Mouse (Mus musculus) brain, embryonic 18.5 days (tissue): Measurements from ENCODE around the gene Diras2.

Experiments
- DNase-seq: peaks from one replicate; pipeline ENCODE4 v3.0.0-alpha.2; 2012; ENCODE audit warnings: low read depth, low spot score

Gene Diras2

DNA sequence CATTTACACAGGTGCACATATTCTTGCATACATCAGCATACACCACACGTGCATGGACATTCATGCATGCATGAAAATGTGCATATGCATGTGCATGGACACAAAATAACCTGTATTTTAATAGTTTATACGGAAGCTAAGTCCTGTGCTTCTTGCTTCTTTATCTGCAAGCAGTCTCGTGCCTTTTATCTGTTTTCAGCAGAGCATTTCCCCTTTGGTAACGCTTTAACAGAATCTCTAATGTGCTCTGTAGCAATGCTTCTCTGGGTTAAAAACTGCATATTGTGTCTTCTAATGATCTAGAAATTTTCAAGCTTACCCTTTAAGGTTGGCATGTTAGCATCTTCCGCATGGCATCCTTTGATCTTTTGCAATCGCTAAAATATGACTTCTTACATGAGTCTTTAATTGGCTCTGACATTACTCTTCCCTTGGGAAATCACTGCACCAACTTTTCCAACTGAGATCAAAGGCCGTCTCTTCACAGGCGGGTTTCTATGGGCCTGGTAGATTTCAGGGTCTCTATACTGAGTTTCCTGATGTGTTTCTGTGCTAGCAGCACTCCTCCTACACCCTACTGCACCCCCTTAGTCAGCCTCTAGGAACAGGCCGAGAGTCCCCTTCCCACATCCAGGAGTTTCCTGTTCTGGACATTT is 21.9 kb upstream of the Diras2 start:
- no peak for DNase-seq

DNA sequence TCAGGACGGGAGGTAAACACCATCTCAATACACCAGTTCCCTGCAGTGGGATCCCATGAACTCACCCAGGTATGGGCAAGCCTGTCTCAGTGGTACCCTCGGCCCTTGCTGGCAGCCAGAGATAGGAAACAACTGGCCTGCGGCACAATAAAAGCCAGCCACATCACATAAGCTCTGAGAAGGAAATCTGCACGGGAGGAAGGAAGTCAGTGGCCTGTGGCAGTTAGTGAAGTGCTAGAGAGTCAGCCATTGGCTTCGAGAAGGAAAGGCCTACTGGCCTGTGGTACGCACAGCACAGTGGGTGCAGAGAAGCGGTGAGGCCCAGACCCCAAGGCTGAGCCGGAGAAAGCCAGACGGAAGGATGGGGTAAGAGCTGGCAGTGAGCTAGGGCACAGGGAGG is 20.2 kb upstream of the Diras2 start:
- DNase-seq = no peak

DNA sequence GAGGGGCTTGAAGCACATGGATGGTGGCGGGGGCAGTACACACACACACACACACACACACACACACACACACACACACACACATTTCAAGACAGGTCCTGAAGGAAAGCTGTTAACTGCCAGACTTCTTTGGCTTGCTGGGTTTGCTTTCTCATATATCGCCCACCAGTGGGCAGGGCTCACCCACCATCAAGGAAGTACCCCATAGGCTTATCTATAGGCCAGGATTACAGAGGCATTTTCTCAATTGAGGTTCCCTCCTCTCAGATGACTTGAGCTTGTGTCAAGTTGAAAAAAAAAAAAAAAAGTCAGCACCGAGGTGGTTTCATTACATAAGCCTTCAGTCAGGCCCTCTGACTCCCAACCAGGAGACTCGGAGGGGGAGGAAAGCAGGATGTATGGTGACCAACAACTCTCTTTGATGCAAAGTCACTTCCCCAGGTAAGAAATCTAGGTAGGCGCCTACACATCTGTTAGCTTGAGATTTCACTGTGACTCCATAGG is 19.7 kb upstream of the Diras2 start:
- no peak for DNase-seq

DNA sequence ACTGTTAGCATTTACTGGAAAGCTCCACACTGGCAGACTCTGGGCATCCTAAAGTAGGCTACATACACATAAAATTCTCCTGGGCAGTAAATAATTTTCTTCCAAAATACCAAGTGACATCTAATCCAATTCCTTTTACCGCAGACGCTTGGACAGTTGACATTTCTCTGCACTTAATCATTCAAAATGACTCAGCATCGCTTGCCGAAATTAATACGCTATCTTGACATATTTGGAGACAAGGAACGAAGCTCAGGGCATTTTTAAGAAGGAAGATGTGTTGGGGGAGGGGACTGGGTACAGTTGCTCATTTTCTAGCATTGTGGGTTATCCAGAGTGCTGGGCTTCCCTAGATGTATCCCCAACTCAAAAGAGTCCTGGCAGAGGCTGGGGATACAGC is 15.2 kb upstream of the Diras2 start:
- DNase-seq = no peak

DNA sequence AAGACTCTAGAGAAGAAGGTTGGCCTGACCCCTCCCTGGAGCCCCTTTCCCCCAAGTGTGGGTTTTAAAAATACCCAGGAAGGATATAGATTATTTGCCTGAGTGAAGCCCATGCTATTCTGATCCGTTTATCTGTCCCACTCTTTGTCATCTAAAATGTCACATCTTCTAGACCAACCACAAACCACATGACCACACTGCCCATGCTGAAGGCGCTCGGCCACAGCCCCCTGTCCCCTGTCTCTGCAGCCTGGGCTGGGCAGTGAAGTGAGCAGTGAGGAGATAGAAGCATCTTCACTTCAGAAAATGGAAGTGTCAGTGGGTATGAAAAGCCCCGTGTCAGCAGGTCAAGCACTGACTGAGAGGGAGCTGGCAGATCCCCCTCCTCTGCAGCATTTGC is 11.6 kb upstream of the Diras2 start:
- no peak for DNase-seq

DNA sequence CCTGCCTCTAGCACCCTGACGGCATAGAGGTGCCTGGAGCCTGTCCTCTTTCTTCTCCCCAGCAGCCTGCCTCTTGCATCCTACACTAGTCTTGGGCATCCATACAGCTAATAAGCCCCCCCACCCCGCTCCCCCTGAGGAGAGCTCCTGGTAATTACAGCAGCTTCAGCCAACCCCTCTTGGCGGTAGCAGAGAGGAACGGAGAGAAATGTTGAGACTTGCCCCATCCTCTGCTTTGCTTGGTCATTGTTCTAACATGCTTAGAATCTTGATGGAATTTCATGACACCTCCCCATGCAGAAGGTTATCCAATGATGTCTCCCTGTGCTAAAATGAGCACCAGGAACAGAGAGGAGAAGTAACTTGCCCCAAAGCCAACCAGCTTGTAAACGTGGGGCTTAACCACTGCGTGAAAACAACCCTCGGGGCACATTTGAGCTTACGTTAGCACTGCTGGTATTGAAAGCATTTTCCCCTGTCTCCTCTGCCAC is 11.0 kb upstream of the Diras2 start:
- no peak for DNase-seq

DNA sequence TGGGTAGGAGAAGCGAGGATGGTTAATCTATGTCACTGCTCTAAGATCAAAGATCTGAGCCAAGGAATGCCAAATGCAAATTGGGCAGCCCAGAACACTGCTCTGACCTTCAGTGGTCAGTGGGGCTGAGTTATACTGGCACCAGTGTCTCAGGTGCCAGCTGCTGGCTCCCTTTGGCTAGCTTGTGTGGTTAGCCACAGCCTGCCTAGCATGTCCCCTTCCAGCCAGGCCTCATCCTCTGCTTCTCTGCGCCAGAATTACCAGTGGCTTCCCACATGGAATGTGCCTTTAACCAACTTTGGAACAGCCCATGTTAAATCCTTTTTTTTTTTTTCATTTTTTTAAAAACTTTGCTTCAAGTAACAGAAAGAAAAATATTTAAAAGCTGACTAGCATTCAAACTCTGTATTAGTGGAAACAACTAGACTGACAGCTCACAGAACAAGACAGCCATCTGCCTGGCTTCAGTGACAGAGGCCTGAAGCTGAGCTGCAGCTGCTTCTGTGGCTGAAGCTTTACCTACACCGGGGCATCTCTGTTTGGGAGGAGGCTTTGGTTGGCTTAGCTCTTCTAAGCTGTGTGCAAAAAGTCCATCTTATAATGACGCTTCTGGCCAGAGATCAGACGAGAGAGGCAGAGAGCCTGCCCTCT is 10.4 kb upstream of the Diras2 start:
- DNase-seq = no peak

DNA sequence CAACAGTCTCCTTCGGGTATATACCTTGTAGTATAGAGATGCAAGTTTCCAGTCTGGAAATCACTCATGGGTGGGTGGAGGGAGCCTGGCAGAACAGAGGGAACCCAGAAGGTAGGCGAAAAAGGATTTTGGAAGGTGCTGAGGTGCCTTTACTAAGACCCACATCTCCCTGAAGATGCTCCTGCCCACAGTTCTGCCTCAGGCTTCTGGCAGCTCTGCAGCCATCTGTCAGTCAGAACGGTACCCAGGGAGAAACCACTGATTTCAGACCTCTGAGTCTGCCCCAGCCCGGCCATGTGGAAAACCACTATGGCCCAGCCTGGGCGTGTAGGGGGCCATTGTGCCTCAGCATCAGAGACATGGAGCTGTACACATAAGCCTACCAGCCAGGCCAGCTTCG is 8.4 kb upstream of the Diras2 start:
- DNase-seq = no peak

DNA sequence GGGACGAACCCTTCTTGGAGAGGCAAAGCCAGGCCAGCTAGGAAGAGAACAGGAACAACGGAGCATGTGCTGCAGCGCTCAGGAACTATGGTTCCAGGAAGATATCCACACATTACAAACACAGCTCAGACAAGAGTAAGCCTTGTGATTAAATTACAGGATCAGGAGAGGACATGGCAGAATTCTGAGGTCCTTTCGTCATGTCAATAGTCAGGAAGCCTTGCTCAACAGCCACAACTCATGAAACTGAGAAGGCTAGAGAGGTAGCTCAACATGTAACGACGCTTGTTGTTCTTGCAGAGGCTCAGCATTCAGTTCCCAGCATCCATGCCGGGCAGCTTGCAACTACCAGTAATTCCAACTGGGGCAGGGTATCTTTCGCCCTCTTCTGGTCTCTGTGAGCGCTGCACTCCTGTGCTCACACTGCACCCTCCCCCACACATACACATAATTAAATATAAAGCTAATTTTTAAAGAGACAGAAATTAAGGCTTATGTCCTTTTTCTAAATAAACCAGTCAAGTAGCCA is 7.6 kb upstream of the Diras2 start:
- DNase-seq = no peak

DNA sequence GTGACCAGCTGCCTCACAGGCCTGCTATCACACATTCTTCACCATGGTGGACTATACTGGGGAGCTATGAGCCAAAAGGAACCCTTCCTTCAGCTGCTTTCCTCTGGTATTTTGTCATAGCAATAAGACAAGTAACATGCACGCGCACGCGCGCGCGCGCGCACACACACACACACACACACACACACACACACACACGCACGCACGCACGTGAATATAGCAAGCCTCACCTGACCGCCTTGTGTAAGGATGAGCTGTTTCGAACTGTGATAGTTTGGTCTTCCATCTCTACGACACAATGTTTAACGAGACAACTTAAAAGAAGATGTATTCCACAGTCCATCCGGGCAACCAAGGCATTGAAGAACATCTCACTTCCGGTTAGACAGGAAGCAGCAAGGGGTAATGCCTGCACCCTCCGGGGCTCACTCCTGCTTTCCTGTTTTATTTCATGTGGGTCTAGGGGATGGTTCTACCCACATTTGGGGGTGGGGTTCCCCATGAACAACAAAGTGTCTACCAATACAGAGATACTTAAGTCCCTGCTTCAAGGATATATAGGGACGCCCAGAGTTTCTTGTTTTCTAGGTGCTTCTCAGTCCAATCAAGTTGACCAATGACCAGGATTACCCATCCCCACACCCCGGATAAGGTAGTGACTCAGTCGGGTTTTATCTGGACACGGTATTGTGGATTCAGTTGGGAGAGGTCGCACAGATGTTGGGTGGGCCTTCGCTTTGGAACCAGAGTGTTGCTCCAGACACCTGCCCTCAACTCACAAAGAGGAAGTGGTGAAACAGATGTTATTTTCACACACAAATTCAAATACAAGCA is 6.9 kb upstream of the Diras2 start:
- DNase-seq = no peak

DNA sequence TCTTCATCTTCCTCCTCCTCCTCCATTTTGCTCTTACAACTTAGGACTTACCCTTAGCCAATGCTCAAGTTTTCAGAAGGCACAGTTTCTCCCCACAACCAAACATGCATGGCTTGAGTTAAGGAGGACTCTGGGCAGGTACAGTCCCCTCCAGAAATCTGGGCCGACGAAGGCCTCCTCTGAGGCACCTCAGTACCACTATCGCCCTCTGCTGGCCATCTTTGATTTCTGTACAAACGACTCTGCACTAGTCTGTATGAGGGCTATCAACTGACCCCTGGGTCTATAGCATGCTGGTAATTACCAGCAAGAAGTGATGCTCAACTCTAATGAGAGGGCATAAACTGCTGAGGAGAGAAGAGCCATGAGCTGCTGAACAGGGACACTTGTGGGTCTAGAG is 4.5 kb upstream of the Diras2 start:
- no peak for DNase-seq

DNA sequence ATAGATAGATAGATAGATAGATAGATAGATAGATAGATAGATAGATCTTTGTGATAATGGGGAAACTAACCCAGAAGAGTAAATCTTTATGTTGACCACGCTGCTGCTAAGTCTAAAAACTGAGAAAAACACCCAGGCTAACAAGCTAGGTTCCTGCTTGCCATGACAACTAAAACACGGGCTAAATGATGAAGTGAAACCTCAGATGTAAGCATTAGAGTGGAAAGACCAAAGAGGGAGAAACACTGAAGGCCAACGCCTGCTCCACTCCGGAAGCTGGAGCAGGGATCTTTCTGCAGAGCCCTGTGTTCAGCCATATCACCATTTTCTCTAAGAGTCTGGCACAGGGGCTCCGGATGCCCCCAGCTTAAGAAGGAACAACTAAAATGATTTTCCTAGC is 2.6 kb upstream of the Diras2 start:
- no peak for DNase-seq

DNA sequence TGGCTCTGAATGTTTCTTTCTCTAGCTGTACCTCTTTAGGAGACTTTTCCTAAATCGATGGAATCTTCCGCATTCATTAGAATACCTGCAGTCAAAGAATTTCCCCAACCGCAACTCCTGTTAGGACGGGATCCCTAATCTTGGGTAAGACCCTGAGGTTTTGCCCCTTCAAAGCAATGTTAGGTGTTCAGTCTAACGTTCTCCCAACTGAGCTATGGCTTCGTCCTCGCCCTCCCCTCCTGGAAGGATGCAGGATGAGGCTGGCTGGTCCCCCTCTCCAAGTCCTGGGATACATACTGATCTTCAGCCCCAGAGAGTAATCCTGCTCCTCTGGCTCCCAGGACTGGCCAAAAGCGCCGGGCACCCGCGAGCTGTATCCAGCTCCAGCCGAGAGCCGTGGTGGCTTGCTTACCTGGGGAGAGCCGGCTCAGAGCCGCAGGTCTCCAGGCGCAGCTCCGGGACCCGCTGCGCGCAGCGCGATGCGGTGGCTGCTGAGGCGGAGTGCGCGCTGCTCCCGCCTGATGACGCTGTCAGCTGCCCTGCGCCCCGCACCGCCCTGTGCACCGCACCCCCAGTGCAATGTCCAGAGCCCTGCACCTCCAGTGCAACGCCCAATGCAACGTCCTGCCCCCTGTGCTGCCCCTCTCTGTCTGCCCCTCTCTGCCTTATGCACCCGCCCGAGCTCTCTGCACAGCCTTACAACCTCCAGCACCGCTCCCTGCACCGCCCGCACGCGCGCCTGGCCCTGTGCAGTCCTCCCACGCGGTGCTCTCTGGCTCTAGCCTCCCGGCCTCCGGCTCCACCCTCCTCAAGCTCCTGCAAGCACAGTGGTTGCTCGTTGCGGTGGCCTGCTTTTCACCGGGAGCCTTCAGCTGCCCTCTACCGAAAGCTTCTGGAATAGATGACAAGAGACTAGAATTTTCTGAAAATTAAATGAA is 802 bp downstream of the Diras2 start:
- DNase-seq = peak; percentile 77

DNA sequence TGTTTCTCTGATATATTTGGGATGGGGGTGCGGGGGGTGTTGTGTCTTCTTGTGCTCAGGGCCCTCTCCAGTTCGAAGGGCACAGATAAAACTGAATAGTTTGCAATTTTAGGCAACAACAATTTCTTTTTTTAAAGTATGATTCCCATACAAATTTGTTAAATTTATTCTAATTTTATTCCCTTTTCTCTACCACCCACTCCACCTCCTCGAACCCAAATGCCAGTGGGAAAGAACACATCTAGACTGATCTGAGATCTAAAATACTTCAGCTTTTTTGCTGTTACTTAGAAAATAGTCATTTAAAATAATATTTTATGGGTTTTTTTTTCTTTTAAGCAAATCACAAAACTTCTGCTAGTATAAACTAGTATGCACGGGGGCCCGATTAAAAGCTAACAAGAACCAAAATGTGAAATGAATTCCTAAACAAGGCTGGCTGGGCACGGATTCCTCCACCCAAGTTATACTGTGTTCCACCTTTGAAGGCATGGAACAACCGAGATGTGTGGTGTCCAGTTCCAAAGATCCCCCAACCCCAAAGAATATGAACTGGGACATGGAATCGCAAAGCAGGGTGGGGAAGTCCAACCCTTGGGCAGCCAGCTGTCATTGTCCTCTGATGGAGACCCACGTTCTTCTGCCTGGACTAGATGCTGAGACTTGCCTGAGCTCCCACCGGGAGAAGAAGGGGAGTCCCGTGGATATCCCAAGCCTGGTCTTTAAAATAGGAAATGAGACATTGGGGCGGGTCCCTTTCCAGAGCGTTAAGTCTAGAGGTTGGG is 1.7 kb downstream of the Diras2 start:
- DNase-seq = no peak

DNA sequence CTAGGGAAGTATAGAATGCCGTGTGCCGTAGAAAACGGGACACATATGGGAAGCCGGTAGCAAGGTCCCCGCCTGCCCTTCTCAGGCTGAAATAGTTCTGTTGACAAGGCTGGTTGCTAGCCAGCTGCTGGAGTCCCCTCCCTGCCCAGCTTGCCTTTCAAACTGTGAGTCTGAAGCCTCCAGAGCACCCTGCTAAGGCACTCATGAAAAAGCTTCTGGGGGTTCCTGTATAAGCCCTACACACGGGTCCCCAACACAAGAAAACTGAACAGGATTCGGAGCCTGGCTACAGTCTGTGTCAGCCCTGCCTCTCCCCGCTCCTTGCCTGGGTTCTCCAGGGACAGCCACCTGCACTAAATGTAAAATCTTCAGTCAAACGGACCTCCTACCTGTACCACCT is 2.3 kb downstream of the Diras2 start:
- DNase-seq = no peak

DNA sequence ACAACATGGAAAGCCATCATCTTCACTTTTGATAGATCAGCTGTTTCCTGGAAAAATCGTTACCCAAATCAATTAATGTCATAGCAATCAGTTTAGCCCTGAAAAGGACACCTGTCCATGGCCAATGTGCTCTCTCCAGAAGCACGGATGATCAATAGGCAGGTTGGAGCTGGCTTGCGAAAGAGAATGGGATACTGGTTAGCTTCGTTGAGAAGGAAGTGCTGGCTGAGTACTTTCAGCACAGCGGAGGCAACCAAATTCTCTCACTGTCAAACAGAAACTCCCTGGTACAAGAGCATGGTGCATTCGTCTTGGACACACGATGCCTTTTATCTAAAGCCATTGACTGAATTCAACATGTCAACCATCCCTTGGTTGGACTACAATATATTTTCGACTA is 2.8 kb downstream of the Diras2 start:
- DNase-seq = no peak

DNA sequence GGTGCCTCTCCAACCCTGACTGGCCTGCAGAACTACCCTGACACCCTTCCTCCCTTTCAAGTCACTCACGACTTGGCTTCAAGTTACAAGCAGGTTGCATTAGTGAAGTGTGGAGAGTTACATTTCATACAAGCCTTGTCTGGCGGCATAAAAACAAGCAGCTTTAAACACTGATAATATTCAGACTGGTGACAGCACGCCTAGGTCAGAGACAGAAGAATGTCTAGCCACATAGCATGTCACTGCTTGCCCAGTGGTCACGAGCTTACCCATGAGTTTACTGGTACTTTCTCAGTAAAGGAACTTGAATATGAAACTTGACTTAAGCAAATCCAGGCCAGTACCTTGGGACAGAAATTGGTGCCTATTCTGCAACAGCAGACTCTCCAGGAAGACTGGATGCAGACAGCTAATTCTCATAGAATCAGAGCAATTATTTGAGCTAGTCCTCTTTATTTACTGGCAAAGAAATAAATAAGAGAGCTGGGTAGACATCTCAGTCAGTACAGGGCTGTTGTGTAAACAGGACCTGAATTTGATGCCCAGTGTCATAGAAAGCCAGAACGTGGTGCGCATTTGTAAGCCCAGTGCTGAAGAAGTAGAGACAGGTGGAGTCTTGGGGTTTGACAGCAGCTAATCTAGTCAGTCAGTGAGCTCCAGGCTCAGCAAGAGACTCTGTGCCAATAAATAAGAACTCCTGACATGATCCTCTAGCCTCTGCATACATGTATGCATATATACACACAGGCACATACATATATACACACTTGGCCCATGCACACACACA is 4.6 kb downstream of the Diras2 start:
- no peak for DNase-seq

DNA sequence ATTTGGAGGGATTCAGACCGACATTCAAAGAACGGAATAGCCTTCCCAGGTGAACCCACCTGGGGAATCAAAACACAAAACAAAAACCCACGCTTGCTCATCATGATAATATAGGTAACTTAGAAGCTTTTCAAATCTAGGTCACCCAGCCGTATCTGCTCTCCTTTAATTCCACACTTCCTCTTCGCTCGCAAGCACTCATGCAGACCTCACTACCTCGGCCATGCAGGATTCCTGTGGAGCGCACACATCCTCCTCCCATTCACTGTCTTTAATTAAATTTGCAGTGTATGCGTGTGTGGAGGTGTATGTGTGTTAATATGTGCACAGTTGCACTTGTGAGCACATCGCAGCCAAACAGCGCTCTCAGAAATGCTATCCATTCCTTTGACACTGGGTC is 6.8 kb downstream of the Diras2 start:
- DNase-seq = no peak

DNA sequence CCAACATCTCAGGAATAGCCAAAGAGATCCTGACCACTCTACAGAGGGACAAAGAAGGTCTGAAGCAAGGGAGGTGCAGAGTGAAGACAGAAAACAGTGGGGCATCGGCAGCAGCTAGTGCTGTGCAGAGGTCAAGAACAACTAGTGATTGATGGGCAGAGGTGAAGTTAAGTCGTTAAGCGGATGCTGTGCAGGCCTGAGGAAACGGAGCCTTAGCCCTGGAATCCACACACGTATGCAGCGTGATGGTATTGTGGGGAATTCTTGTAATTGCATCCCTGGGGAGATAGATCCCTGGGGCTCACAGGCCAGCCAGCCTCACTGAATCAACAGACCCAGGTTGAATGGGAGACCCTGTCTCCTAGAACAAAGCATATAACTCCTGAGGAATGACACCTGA is 9.9 kb downstream of the Diras2 start:
- DNase-seq = no peak

DNA sequence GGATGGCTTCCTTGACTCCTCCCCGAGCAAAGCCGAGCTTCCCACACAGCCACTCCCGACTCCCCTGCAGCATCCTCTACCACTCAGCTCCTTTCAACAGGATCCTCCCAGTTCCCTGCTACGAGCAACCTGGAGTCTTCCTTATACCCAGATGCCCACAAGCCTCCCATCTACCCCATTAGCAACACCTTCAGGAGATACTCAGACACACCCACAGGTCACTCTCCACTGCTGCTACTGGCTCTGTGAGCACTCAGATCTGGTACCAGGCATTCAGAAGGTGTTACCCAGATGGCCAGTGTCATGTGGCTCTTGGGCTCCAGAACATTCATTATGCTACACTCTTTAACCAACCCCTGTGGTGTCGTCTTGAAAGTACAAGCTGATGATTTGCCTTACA is 11.7 kb downstream of the Diras2 start:
- DNase-seq = no peak
